Mouse (Mus musculus) left cerebral cortex, postnatal 14 days (tissue): ENCODE measurements around the gene Olfr544. TPM values are rescaled to one million over a fixed set of nuclear protein-coding genes. Genes with fewer than 3 reads are reported as not detected.
A peak's percentile ranks its signal among the peaks of the same experiment; 100 is the strongest.
"Not testable (repeated sequence)": the region's sequence is repeated elsewhere in the genome, so short reads cannot be mapped to it uniquely, and the experiment has no call there.

Experiments
- DNase-seq, 2 experiments: peaks; one replicate each; pipeline ENCODE4 v3.0.0; 2021 to 2022; ENCODE audit warnings: low spot score in 2 of 2, mixed read lengths in 1 of 2
- intact Hi-C: fragments of 180-260 bp; cut with DNase I; formaldehyde crosslinking; loops from one replicate; pipeline ENCODE4 v1.15.1; 2025
- long read RNA-seq, 2 experiments: library from polyadenylated mRNA; stranded (forward); transcript quantifications; one replicate each; pipeline ENCODE4 v2.0.0; 2021
- total RNA-seq, 2 experiments: library from RNA; stranded (reverse); gene quantifications; 2 replicates each; pipeline ENCODE4 v1.2.3; 2021

Gene Olfr544
- not detected for total RNA-seq
- long read RNA-seq, experiment 1, result 0 reads
- long read RNA-seq, experiment 2, result 0 reads

GRCm38 (mm10) chr7:102488161-102488560, at the start of gene Olfr544:
Olfr544 (minus strand) TSS chr7:102488313.
- intact Hi-C loops, result no loop called here
- no peak for DNase-seq

- intact Hi-C loops, result no loop called here
- DNase-seq, result no peak
Measured at GRCm38 (mm10) chr7:102534449-102534848, 46.3 kb upstream of the Olfr544 start, which contains the start of gene Olfr547. Olfr547 (plus strand) TSS chr7:102534749.

GRCm38 (mm10) chr7:102529052-102529451, 40.9 kb upstream of the Olfr544 start:
- intact Hi-C loops, result no loop called here
- no peak for DNase-seq

GRCm38 (mm10) chr7:102517051-102517335, 28.9 kb upstream of the Olfr544 start:
- intact Hi-C loops, result no loop called here
- DNase-seq, result no peak

GRCm38 (mm10) chr7:102516261-102517050, 28.3 kb upstream of the Olfr544 start:
- DNase-seq, result no peak
- intact Hi-C loops, result no loop called here

GRCm38 (mm10) chr7:102514144-102514543, 26.0 kb upstream of the Olfr544 start:
- no peak for DNase-seq
- intact Hi-C loops, result loop anchor here (5.0 kb wide), 1 partner anchor 173 kb away; the partner anchor contains the start of gene Trim68

GRCm38 (mm10) chr7:102512814-102513435, 24.8 kb upstream of the Olfr544 start:
- intact Hi-C loops, result loop anchor here (2.0 to 5.0 kb wide), 3 partner anchors 124 to 406 kb away; partner anchors contain the start of gene Trim68
- DNase-seq, result peak; percentile 83 to 89

GRCm38 (mm10) chr7:102511927-102512326, 23.8 kb upstream of the Olfr544 start:
- no peak for DNase-seq
- intact Hi-C loops, result loop anchor here (2.0 to 5.0 kb wide), 3 partner anchors 125 to 407 kb away; partner anchors contain the start of gene Trim68

GRCm38 (mm10) chr7:102509726-102510125, 21.6 kb upstream of the Olfr544 start:
- intact Hi-C loops, result loop anchor here (5.0 kb wide), 2 partner anchors 178 to 1363 kb away; partner anchors contain the start of gene Trim68
- DNase-seq, result no peak

- DNase-seq, result no peak
- intact Hi-C loops, result loop anchor here (5.0 kb wide), 1 partner anchor 1364 kb away; no protein-coding TSS in a partner anchor
Measured at GRCm38 (mm10) chr7:102508666-102509065, 20.6 kb upstream of the Olfr544 start.

- DNase-seq, result no peak
- intact Hi-C loops, result loop anchor here (5.0 kb wide), 1 partner anchor 1364 kb away; no protein-coding TSS in a partner anchor
Measured at GRCm38 (mm10) chr7:102508066-102508465, 20.0 kb upstream of the Olfr544 start.

GRCm38 (mm10) chr7:102506848-102507247, 18.7 kb upstream of the Olfr544 start:
- DNase-seq, result peak; percentile 86 to 87
- intact Hi-C loops, result loop anchor here (5.0 kb wide), 1 partner anchor 1365 kb away; no protein-coding TSS in a partner anchor

GRCm38 (mm10) chr7:102501986-102502385, 13.9 kb upstream of the Olfr544 start:
- DNase-seq, result no peak
- intact Hi-C loops, result no loop called here

- no peak for DNase-seq
- intact Hi-C loops, result no loop called here
Measured at GRCm38 (mm10) chr7:102499473-102499872, 11.4 kb upstream of the Olfr544 start, which contains the start of gene Olfr545. Olfr545 (minus strand) TSS chr7:102499573.

GRCm38 (mm10) chr7:102494416-102494815, 6.3 kb upstream of the Olfr544 start:
- DNase-seq, intact Hi-C loops: not testable (repeated sequence)

- DNase-seq, result no peak
- intact Hi-C loops, result no loop called here
Measured at GRCm38 (mm10) chr7:102486105-102486504, 2.0 kb downstream of the Olfr544 start.

- DNase-seq, intact Hi-C loops: not testable (repeated sequence)
Measured at GRCm38 (mm10) chr7:102484766-102485165, 3.3 kb downstream of the Olfr544 start.

GRCm38 (mm10) chr7:102483665-102484064, 4.4 kb downstream of the Olfr544 start:
- intact Hi-C loops, result no loop called here
- DNase-seq, result no peak

- no peak for DNase-seq
- intact Hi-C loops, result no loop called here
Measured at GRCm38 (mm10) chr7:102481579-102481978, 6.5 kb downstream of the Olfr544 start, which contains the start of gene Olfr543. Olfr543 (minus strand) TSS chr7:102481679.

- DNase-seq, result no peak
- intact Hi-C loops, result no loop called here
Measured at GRCm38 (mm10) chr7:102480821-102481220, 7.3 kb downstream of the Olfr544 start.
